Mouse (Mus musculus) adrenal gland, postnatal 25 days (tissue): ENCODE measurements around the gene Inafm2. TPM values are rescaled to one million over a fixed set of nuclear protein-coding genes. Genes with fewer than 3 reads are reported as not detected.
A peak's percentile ranks its signal among the peaks of the same experiment; 100 is the strongest.

Experiments used
- DNase-seq: peaks from one replicate; pipeline ENCODE4 v3.0.0; 2021; ENCODE audit warnings: mixed read lengths
- total RNA-seq: library from RNA; stranded (reverse); gene quantifications from 2 replicates; pipeline ENCODE4 v1.2.3, GENCODE M21; 2021

The Inafm2 gene
- total RNA-seq, 1 experiment from 2014 or later: 37.3 TPM

DNA sequence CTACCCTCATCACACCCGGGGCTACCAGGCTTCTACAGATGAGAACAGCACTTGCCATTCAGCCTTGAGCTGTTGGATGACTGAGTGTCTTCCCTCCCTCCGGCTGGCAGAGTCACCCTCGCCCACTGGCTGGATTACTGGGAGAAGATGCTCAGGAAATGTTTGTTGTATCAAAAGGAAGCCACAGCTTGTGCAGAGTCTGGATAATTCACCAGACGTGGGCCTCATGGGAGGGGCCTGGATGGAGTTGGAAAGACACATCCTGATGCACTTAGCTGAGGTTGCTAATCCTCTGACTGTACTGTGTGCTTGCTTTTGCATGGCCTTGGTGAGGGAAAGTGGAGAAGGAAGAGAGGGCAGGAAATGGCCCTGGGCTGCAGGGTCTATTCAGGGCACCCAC, 10.5 kb downstream of the Inafm2 start:
- no peak for DNase-seq

DNA sequence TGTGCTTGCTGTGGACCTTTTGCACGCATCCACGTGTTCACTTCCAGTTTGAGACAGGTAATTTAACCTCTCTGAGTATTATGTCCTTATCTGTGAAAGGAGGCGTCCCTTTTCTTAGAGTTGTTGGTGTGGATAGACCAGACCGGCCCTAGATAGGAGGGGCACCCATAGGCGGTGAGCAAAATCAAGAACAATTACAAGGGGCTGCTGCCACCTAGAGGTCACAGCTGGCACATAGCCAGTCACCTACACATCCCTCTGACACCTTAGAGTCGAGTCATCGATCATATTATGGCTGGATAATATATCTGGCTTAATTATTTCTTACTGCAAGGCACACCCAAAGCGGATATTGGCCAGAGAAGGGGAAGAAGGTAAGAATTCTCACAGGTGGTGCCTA, 14.3 kb downstream of the Inafm2 start:
- DNase-seq: no peak

DNA sequence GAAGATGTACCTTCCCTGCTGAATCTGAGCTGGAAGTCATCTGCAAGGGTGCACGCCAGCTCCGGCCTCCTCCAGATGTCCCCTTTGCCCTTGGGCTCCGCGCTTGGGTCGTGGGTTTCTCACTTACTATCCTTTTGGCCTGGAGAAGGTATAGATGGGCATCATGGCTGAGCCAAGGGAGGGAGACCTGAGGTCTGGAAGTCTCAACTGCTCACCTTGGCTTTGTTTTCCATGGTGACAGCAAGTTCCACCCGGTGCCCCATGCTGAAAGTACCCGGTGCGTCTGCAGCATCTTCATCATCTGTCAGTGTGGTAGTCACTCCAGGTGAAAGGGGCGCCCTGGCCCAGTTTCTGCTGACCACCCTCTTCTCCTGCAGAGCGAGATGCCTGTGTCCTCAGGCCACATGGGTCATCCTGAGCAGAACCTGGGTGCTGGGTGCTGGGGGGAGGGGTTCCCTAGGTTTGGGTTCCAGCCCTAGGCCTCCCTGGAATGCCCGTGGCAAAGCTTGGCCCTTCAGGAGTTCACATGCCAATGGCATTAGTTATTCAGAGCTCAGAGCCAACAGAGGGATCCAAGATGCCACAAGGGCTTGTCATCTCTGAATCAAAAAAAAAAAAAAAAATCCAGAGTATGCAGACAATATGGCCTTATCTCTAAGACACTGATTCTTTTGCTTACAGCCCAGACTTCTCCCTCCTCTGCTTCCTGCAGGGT, 14.9 kb downstream of the Inafm2 start:
- DNase-seq: no peak

DNA sequence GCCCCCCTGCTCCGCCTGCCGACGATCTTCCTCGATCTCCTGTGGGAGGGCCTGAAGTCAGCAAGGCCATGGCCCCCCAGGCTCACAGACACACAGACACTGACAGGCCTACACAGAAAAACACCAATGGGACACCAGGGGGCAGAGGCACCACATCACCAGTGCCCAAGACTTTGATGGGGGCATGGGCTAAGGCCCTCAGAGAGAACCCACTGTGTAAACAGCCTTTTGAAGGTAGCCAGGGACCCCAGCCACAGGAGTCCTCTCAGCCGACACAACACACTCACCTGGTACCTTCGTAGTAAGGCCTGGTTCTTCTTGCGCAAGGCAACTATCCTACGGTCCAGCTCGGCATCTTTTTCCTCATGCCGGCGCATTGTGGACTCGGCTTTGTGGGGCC, 15.8 kb downstream of the Inafm2 start:
- DNase-seq: no peak

GRCm38 (mm10) chr2:118761906-118762783, 16.6 kb downstream of the Inafm2 start, which contains the start of gene Ccdc9b:
Ccdc9b (minus strand) TSS chr2:118762661.
- peak; percentile 95 for DNase-seq

GRCm38 (mm10) chr2:118762784-118763148, 17.2 kb downstream of the Inafm2 start:
- DNase-seq: no peak

DNA sequence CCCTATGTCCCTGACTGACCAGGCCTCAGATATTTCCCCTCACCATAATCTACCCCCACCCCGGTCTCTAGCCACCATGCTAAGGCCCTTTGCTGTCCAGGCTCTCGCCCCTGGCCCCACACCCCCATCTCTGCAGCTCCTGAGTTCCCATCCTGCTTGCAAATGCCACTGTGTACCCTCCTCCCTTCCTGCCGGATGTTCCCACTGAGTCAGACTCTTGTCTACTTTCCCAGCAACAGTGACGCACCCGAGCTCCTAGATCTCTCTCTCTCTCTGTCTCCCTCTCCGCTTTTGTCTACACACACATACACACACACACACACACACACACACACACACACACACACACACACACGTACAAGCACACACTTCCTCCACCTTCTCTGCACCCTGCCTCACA, 17.9 kb downstream of the Inafm2 start:
- DNase-seq: no peak

- no peak for DNase-seq
Observed at GRCm38 (mm10) chr2:118764094-118764831, 18.7 kb downstream of the Inafm2 start.

GRCm38 (mm10) chr2:118764875-118765274, 19.3 kb downstream of the Inafm2 start:
- no peak for DNase-seq

DNA sequence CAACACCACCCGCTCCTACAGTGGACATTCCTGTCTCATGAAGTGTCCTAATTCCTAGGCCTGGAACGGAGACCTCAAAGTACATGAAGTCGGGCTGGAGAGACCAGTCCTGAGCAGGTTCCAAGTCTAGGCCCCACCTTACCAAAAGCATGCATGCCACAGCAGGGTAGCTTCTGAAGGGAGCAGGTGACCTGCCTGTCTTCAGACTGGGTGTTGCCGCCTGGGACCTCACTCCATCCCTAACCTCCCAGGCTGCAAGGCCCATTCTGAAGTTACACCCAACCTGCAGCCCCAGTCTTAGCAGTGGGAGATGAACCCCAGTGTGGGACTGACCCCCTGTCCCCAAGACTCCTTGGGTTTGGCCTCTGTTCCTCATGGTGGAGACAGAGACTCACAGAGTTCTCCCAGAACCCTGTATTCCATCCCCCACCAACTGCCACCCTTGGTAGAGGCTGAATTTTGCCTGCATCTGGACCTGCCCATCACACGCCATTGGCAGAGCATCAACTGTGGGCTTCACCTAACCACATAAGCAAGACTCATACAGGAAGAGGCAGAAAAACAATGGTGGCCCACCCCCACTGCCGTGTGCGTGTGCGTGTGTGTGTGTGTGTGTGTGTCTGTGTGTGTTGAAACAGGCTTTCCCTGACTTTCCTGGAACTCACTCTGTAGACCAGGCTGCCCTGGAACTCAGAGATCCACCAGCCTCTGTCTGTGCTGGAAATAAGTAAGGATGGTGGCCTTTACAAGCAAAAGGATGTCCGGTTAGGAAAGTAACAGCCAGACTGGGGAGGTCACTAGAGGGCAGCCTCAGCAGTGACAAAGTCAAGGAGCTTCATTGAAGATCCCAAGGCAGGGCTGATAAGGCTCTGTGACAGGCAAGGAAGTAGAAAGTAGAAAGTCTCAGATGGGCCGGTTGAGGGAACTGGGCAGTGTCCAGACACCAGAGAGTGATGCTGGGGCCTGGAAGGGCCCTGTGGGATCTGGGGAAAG, 20.8 kb downstream of the Inafm2 start:
- no peak for DNase-seq

- DNase-seq: no peak
Observed at GRCm38 (mm10) chr2:118772158-118772874, 26.8 kb downstream of the Inafm2 start, which contains the start of gene Phgr1. Phgr1 (plus strand) TSS chr2:118772769.

DNA sequence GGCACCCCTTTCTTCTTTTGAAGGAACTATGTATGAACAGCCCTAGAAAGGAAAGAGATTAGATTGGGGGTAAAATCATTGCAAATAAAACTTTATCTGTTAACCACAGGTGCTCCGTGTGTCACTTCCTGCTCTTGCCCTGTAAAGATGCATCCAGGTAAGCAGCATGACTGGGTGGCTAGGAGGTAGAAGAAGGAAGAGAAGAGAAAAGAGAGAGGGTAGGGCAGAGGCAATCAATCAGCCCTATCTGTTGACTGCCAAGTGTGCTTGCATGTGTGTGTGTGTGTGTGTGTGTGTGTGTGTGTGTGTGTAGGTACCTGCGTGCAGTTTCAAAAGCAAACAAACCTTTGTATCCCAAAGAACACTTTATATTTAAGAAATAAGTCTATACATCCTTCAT, 29.0 kb downstream of the Inafm2 start:
- DNase-seq: no peak

GRCm38 (mm10) chr2:118775396-118775795, 29.8 kb downstream of the Inafm2 start:
- DNase-seq: no peak

DNA sequence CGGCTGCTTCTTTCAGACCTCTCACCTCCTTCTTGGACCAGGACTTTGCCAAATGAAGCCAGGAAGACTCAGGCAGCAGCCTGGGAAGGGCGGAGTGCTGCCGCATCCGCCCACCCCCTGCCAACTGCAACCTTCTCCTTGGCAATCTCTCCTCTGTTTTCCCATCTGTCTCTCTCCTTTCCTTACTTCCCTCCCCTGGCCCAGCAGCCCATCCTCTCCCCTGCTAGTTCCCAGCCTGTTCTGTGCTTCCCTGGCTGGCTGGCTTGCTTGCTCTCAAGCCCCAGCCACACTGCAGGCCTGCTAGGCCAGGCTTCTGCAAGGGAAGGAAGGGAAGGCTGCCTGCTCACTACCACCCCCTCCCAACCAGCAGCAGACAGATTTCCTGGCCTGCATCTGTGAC, 30.3 kb downstream of the Inafm2 start:
- DNase-seq: no peak

- DNase-seq: no peak
Observed at GRCm38 (mm10) chr2:118776295-118776694, 30.7 kb downstream of the Inafm2 start.

DNA sequence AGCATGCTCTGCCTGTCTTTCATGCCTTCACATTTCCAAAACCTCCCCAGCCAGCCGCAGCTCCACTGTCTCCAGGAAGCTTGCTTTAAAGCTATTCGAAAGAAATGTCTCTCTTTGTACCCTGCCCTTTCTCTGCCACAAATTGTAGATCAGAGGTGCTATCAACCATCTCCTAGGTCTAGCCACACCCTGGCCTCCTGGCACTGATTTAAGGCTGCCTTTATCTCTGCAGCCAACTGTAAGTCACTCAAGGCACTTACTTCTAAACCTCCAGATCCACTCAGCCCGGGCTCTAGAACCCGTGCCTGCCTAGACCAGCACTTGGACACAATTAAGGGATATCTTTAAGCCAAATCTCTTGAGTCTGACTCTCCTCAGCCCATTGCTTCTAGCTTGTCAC, 32.9 kb downstream of the Inafm2 start:
- no peak for DNase-seq

GRCm38 (mm10) chr2:118779065-118779464, 33.5 kb downstream of the Inafm2 start:
- no peak for DNase-seq

- peak; percentile 96 for DNase-seq
Observed at GRCm38 (mm10) chr2:118779504-118780480, 34.2 kb downstream of the Inafm2 start, which contains the start of gene Disp2. Disp2 (plus strand) TSS chr2:118779719.

GRCm38 (mm10) chr2:118781115-118781514, 35.6 kb downstream of the Inafm2 start:
- no peak for DNase-seq
